Mouse (Mus musculus): ENCODE measurements around the gene Kri1. TPM values are rescaled to one million over a fixed set of nuclear protein-coding genes. Genes with fewer than 3 reads are reported as not detected.
A peak's percentile ranks its signal among the peaks of the same experiment; 100 is the strongest.

Kri1 gene
- polyA plus RNA-seq, 1 experiment, result 48.2 TPM

GRCm38 (mm10) chr9:21320619-21321512, 33.1 kb upstream of the Kri1 start, which contains the start of gene Slc44a2:
Gene Slc44a2 (plus strand): TSS chr9:21320698.
- Histone ChIP-seq H3K4me1 (ENCODE audit: control insufficient read depth, insufficient read depth, low read length) (peaks cover 10% of the 10 kb centered on the region), H3K27ac (ENCODE audit: insufficient read depth, low read length) (peak within 1 kb of the TSS; percentile 28), H3K4me3 (replicated peaks; ENCODE audit: insufficient read depth, low read depth, low read length) (peak within 1 kb of the TSS; percentile 96), H3K27me3 (ENCODE audit: control insufficient read depth, insufficient read depth, low read length) (no peaks in the 10 kb centered on the region)
- under 1% methylated on average over 52 of the region's 52 CpGs for WGBS
- TF ChIP-seq POLR2A (IDR thresholded peaks at IDR 0.05; ENCODE audit: borderline replicate concordance, insufficient read depth, low read length), result peak; percentile 68; the same call in 1 of the 2 replicates
- no peak for TF ChIP-seq CTCF (IDR thresholded peaks at IDR 0.05; ENCODE audit: borderline replicate concordance, insufficient read depth, low read depth, low read length)
- DNase-seq, result peak; percentile 85 to 89

GRCm38 (mm10) chr9:21320280-21320618, 32.5 kb upstream of the Kri1 start:
- no peak for TF ChIP-seq CTCF (IDR thresholded peaks at IDR 0.05; ENCODE audit: borderline replicate concordance, insufficient read depth, low read depth, low read length)
- TF ChIP-seq POLR2A (IDR thresholded peaks at IDR 0.05; ENCODE audit: borderline replicate concordance, insufficient read depth, low read length), result no peak
- Histone ChIP-seq H3K27ac (ENCODE audit: insufficient read depth, low read length) (no peak overlapping the region), H3K4me1 (ENCODE audit: control insufficient read depth, insufficient read depth, low read length) (peaks cover 10% of the 10 kb centered on the region), H3K27me3 (ENCODE audit: control insufficient read depth, insufficient read depth, low read length) (no peaks in the 10 kb centered on the region), H3K4me3 (replicated peaks; ENCODE audit: insufficient read depth, low read depth, low read length) (peak overlapping the region; percentile 96)
- DNase-seq, result no peak
- WGBS, result 17% methylated on average over 4 of the region's 4 CpGs

- DNase-seq, result no peak
- TF ChIP-seq CTCF (IDR thresholded peaks at IDR 0.05; ENCODE audit: borderline replicate concordance, insufficient read depth, low read depth, low read length) (no peak), POLR2A (IDR thresholded peaks at IDR 0.05; ENCODE audit: borderline replicate concordance, insufficient read depth, low read length) (no peak)
- no peak overlapping the region for H3K4me3 ChIP-seq (replicated peaks; ENCODE audit: insufficient read depth, low read depth, low read length)
- peaks cover 7% of the 10 kb centered on the region for H3K4me1 ChIP-seq (ENCODE audit: control insufficient read depth, insufficient read depth, low read length)
- no peaks in the 10 kb centered on the region for H3K27me3 ChIP-seq (ENCODE audit: control insufficient read depth, insufficient read depth, low read length)
- no peak overlapping the region for H3K27ac ChIP-seq (ENCODE audit: insufficient read depth, low read length)
- WGBS, result 96% methylated on average over 4 of the region's 4 CpGs
Observed at GRCm38 (mm10) chr9:21319503-21319902, 31.7 kb upstream of the Kri1 start.

GRCm38 (mm10) chr9:21318792-21319191, 31.0 kb upstream of the Kri1 start:
- Histone ChIP-seq H3K27me3 (ENCODE audit: control insufficient read depth, insufficient read depth, low read length) (no peaks in the 10 kb centered on the region), H3K4me1 (ENCODE audit: control insufficient read depth, insufficient read depth, low read length) (peaks cover 4% of the 10 kb centered on the region), H3K27ac (ENCODE audit: insufficient read depth, low read length) (no peak overlapping the region), H3K4me3 (replicated peaks; ENCODE audit: insufficient read depth, low read depth, low read length) (no peak overlapping the region)
- DNase-seq, result no peak
- TF ChIP-seq POLR2A (IDR thresholded peaks at IDR 0.05; ENCODE audit: borderline replicate concordance, insufficient read depth, low read length) (no peak), CTCF (IDR thresholded peaks at IDR 0.05; ENCODE audit: borderline replicate concordance, insufficient read depth, low read depth, low read length) (no peak)
- 91% methylated on average over 6 of the region's 6 CpGs for WGBS

- no peak for DNase-seq
- TF ChIP-seq CTCF (IDR thresholded peaks at IDR 0.05; ENCODE audit: borderline replicate concordance, insufficient read depth, low read depth, low read length), result no peak
- no peak for TF ChIP-seq POLR2A (IDR thresholded peaks at IDR 0.05; ENCODE audit: borderline replicate concordance, insufficient read depth, low read length)
- Histone ChIP-seq H3K27ac (ENCODE audit: insufficient read depth, low read length) (no peak overlapping the region), H3K4me3 (replicated peaks; ENCODE audit: insufficient read depth, low read depth, low read length) (no peak overlapping the region), H3K27me3 (ENCODE audit: control insufficient read depth, insufficient read depth, low read length) (no peaks in the 10 kb centered on the region), H3K4me1 (ENCODE audit: control insufficient read depth, insufficient read depth, low read length) (no peaks in the 10 kb centered on the region)
- WGBS, result 79% methylated on average over 7 of the region's 7 CpGs
Observed at GRCm38 (mm10) chr9:21316696-21317095, 28.9 kb upstream of the Kri1 start.

- no peak overlapping the region for H3K4me3 ChIP-seq (replicated peaks; ENCODE audit: insufficient read depth, low read depth, low read length)
- H3K27ac ChIP-seq (ENCODE audit: insufficient read depth, low read length), result no peak overlapping the region
- 43% methylated on average over 5 of the region's 5 CpGs for WGBS
- DNase-seq, result no peak
- no peaks in the 10 kb centered on the region for H3K27me3 ChIP-seq (ENCODE audit: control insufficient read depth, insufficient read depth, low read length)
- TF ChIP-seq POLR2A (IDR thresholded peaks at IDR 0.05; ENCODE audit: borderline replicate concordance, insufficient read depth, low read length) (no peak), CTCF (IDR thresholded peaks at IDR 0.05; ENCODE audit: borderline replicate concordance, insufficient read depth, low read depth, low read length) (no peak)
- no peaks in the 10 kb centered on the region for H3K4me1 ChIP-seq (ENCODE audit: control insufficient read depth, insufficient read depth, low read length)
Observed at GRCm38 (mm10) chr9:21315421-21315820, 27.7 kb upstream of the Kri1 start.

GRCm38 (mm10) chr9:21314367-21315140, 26.8 kb upstream of the Kri1 start:
- Histone ChIP-seq H3K4me3 (replicated peaks; ENCODE audit: insufficient read depth, low read depth, low read length) (no peak overlapping the region), H3K27ac (ENCODE audit: insufficient read depth, low read length) (no peak overlapping the region), H3K27me3 (ENCODE audit: control insufficient read depth, insufficient read depth, low read length) (no peaks in the 10 kb centered on the region), H3K4me1 (ENCODE audit: control insufficient read depth, insufficient read depth, low read length) (no peaks in the 10 kb centered on the region)
- no peak for DNase-seq
- TF ChIP-seq CTCF (IDR thresholded peaks at IDR 0.05; ENCODE audit: borderline replicate concordance, insufficient read depth, low read depth, low read length) (no peak), POLR2A (IDR thresholded peaks at IDR 0.05; ENCODE audit: borderline replicate concordance, insufficient read depth, low read length) (no peak)
- 95% methylated on average over 9 of the region's 9 CpGs for WGBS

Measured in cerebellum, adult 2 months (tissue).